28 mouse cellular contexts compared by ENCODE assay signal in the genomic region with DNA sequence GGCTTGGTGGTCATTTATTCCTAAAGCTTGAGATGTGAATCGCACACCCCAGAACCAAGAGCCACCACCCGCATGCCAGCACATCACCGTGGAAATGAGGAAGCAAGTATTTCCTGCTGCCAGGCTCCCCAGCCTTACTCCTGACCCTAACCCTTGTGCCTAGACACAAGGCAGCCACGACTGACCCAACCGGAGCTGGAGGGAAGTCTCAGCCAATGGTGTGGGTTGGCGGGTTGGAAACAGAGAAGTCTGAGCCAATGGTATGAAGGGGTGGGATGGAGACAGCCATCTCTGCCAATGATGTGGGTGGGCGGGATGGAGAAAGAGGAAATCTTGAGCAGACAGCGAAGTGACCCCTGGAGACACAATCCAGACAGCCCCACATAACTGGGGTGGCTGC.
A peak's percentile ranks its signal among the peaks of the same experiment; 100 is the strongest.
DNase-seq lines count a peak whose midpoint lies in the region; ATAC-seq lines count a peak whose summit lies in the region.
"Had no signal": no experiment of that assay in that cellular context is flagged by ENCODE, and none has a peak within 500 bp of the region (broad histone marks: within the 10 kb centered on the region; RNA-seq: fewer than 3 reads in every experiment).

No protein-coding gene starts in this region.

- DNase-seq in embryo, embryonic 11 days = peak; percentile 28
- DNase-seq in embryo, embryonic 9.5 days (ENCODE audit: extremely low spot score) = no peak
- DNase-seq in ES-CJ7 (ENCODE audit: low read depth, low spot score) = peak; percentile 46
- DNase-seq in limb, embryonic 10.5 days (ENCODE audit: low spot score) = no peak
- no peak for DNase-seq in adrenal gland, adult 18-20 months (ENCODE audit: low spot score in 2 of 2)
- no peak for DNase-seq in layer of hippocampus, postnatal 36 days
- DNase-seq in right cerebral cortex, postnatal 25 days = no peak
- DNase-seq: adrenal gland, adult 2 months; adrenal gland, postnatal 25 days; cerebellum, adult 18-20 months; cerebellum, adult 9-11 months; cerebellum, postnatal 36 days; gastrocnemius, adult 2 months; gastrocnemius, postnatal 25 days; heart, adult 11 months; heart, postnatal 36 days had no signal

- peaks cover 74% of the 10 kb centered on the region for H3K27me3 ChIP-seq in limb, embryonic 10.5 days (ENCODE audit: low read depth, poor library complexity, severe bottlenecking)

- H3K27ac ChIP-seq in limb, embryonic 10.5 days = 0 out of 2 replicates have a peak overlapping the region, but pooled peaks have one; percentile 19
- H3K27ac ChIP-seq: embryonic facial prominence, embryonic 15.5 days; forebrain, embryonic 10.5 days; gastrocnemius, adult 2 months; heart, embryonic 15.5 days; hindbrain, embryonic 12.5 days had no signal

- peaks cover 71% of the 10 kb centered on the region for H3K4me1 ChIP-seq in limb, embryonic 10.5 days

- no peaks in the 10 kb centered on the region for H3K9me3 ChIP-seq in limb, embryonic 10.5 days (replicated peaks)
- H3K9me3 ChIP-seq: embryonic facial prominence, embryonic 15.5 days; forebrain, embryonic 10.5 days; heart, embryonic 15.5 days; hindbrain, embryonic 12.5 days had no signal

- H3K36me3 ChIP-seq in limb, embryonic 10.5 days = no peaks in the 10 kb centered on the region
- H3K36me3 ChIP-seq: embryonic facial prominence, embryonic 15.5 days; forebrain, embryonic 10.5 days; G1E; heart, embryonic 15.5 days; hindbrain, embryonic 12.5 days had no signal

- ATAC-seq in common myeloid progenitor, adult 5-6 weeks (replicated peaks; ENCODE audit: low read depth, poor library complexity, severe bottlenecking) = peak; percentile 60
- ATAC-seq: activated CD4-positive, CD25-positive, alpha-beta regulatory T cell, adult 4 months; forebrain, embryonic 14.5 days; hindbrain, embryonic 16.5 days; inflammation-experienced regulatory T-cells, adult 6 months; intestine, postnatal 0 days had no signal

- WGBS in limb, embryonic 10.5 days = 68% methylated on average over 8 of the region's 8 CpGs

- no peak overlapping the region for H3K4me3 ChIP-seq in limb, embryonic 10.5 days
- H3K4me3 ChIP-seq: embryonic facial prominence, embryonic 15.5 days; erythroblast, embryonic 14.5 days; forebrain, embryonic 10.5 days; gastrocnemius, adult 2 months; heart, embryonic 15.5 days; hindbrain, embryonic 12.5 days had no signal

Comparison
In these comparisons a context has a peak if more than half of its experiments do, and no peak if none do; other contexts are left out.
1. DNase-seq: peak in embryo, embryonic 11 days (single experiment) and ES-CJ7 (single experiment); none in embryo, embryonic 9.5 days (single experiment), limb, embryonic 10.5 days (single experiment), adrenal gland, adult 18-20 months (0 of 2), layer of hippocampus, postnatal 36 days (0 of 2) and right cerebral cortex, postnatal 25 days (single experiment).